Mouse (Mus musculus): Measurements from ENCODE around the gene Gm20721. TPM values are rescaled to one million over a fixed set of nuclear protein-coding genes. Genes with fewer than 3 reads are reported as not detected.

Gm20721 gene
- total RNA-seq, 1 experiment from 2014 or later: 4.6 TPM

DNA sequence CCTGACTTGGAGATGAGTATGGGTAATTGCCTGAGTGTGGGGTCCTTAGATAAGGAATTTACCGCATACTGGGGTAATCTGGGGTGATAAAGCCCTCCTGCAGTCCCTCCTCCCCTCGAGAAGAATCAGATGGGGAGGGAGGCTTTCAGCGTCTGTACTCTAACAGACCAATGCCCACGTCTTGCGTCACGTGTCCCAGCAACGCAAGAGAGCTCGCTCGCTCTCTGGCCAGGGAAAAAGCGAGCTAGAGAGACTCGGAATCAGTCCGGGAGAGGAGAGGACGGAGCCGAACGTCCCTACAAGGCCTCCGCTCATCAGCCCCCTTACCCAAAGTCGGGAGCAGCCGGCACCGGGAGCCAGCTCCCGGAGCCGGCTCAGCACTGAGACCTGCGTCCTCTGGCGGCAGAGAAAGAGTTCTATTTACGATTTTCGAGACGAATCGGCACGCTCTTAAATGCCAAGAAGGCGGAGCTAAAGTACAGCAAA lies 49.4 kb downstream of the Gm20721 start:
- peak; percentile 65 for DNase-seq

- no peak for DNase-seq
Measured at GRCm38 (mm10) chr2:174295900-174296465, 50.5 kb downstream of the Gm20721 start.

DNA sequence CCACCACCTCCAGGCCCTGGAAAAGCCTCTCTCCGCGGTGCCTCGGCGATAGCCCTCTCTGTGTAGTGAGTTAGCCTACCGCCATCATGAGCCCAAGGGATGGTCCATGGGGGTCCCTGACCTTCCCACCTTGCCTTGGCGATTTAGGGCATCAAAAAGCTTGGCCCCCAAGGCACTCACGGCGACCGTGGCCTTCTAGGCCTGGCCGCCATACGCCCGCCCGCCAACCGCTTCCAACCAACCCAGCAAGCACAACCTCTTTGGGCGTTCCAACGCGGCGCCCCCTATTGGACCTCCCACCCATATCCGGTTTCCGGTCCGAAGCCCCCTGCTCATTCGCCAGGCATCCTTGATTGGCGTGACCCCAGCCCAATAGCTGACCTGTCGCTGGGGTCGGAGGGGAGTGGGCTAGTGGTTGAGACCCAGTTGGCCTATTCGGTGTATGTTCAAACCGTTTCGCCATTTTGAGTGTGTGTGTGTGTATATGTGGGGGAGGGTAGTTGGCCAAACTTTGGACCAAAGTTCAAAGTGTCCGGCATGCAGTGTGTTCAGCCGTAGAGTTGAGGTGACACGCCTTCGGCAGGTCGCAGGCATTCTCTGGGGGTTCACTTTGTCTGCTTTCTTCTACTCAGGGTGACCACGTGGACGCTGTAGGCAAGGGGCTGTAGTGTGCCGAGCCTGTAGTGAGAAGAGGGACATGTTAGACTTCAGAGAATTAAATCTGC lies 51.2 kb downstream of the Gm20721 start:
- peak; percentile 89 for DNase-seq

DNA sequence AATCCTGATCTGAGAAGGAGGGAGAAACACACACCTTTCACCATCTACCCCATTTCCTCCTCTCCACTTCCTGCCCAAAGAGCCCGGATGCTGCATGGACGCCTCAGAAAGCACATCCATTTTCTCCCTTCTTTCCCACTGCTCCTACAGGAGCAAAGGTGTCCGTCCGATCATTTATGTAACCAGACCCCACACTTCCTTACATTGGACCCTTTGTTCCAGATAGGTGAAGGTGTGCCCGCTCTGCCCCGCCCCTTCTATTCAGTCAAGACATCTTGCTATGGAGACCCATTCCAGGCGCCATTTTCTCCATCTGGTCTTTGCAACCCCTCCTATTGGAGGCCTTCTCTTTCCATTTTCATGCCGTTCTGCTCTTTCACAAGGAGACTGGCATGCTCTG lies 52.1 kb downstream of the Gm20721 start:
- DNase-seq: no peak

DNA sequence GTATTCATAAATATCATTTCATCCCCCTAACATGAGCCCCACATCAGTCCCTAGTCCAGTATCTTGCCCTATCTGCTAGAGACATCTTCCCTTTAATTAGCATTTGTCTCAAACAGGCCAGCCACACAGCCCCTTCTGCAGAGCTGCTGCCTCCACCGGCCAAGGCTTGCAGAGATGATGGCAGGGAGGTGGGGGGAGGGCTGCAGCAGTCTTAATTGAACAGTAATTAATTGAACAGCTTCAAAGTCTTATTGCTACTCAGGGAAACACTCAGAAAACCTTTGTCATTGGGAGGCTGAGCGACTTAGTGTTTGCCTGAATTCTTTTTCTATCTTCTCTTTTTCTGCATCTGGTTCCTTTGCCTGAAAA lies 54.9 kb downstream of the Gm20721 start:
- no peak for DNase-seq

- DNase-seq: no peak
Measured at GRCm38 (mm10) chr2:174291029-174291661, 55.4 kb downstream of the Gm20721 start.

- DNase-seq: no peak
Measured at GRCm38 (mm10) chr2:174288673-174289430, 57.7 kb downstream of the Gm20721 start.

GRCm38 (mm10) chr2:174287921-174288320 lies 58.6 kb downstream of the Gm20721 start:
- no peak for DNase-seq

- DNase-seq: no peak
Measured at GRCm38 (mm10) chr2:174285921-174286470, 60.5 kb downstream of the Gm20721 start.

GRCm38 (mm10) chr2:174284807-174285457 lies 61.6 kb downstream of the Gm20721 start:
- DNase-seq: peak; percentile 39

- DNase-seq: peak; percentile 71
Measured at GRCm38 (mm10) chr2:174284011-174284410, 62.5 kb downstream of the Gm20721 start, which contains the start of gene Gnas. Gene Gnas, plus strand, starts transcription at chr2:174284320.

GRCm38 (mm10) chr2:174283341-174283740 lies 63.2 kb downstream of the Gm20721 start:
- no peak for DNase-seq

Other genes starting within 250 kb of the Gm20721 start
- 65.4 and 71.0 TPM in 2 replicates for gene Npepl1, start 236.4 kb downstream of the Gm20721 start, total RNA-seq (2021)
- 4,967 and 5,329 TPM in 2 replicates for gene Gnas, start 62.4 kb downstream of the Gm20721 start, total RNA-seq (2021)
- gene Nelfcd, start 69.1 kb upstream of the Gm20721 start, total RNA-seq (2021): 51.5 and 63.4 TPM in 2 replicates
- 154 and 160 TPM in 2 replicates for gene Ctsz, start 92.3 kb upstream of the Gm20721 start, total RNA-seq (2021)
- 1.0 and 2.7 TPM in 2 replicates for gene Tubb1, start 104.0 kb upstream of the Gm20721 start, total RNA-seq (2021)
- 463 and 499 TPM in 2 replicates for gene Atp5e, start 117.4 kb upstream of the Gm20721 start, total RNA-seq (2021)
- 177 and 185 TPM in 2 replicates for gene Prelid3b, start 126.4 kb upstream of the Gm20721 start, total RNA-seq (2021)